Mouse (Mus musculus): ENCODE results near the gene Hba-x.

Gene Hba-x

DNA sequence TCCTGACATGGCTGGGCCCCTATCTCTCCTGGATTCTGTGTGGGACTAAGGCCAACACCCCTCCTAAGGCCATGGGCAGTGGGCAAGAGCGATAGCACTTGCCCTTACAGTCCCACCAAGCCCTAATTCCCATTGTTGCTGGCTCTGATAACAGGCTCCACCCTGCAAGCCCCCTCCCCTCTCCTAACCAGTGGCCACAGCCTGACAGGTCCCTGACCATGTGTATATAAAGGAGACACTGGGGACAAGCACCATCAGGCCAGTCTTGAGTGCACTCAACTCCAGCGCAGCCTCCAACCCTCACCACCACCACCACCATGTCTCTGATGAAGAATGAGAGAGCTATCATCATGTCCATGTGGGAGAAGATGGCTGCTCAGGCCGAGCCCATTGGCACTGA is at the start of gene Hba-x:
TSS of gene Hba-x (plus strand) at position 54 of the 400 bp plus-strand sequence.
- DNase-seq (ENCODE audit: low read depth, low spot score) = no peak

DNA sequence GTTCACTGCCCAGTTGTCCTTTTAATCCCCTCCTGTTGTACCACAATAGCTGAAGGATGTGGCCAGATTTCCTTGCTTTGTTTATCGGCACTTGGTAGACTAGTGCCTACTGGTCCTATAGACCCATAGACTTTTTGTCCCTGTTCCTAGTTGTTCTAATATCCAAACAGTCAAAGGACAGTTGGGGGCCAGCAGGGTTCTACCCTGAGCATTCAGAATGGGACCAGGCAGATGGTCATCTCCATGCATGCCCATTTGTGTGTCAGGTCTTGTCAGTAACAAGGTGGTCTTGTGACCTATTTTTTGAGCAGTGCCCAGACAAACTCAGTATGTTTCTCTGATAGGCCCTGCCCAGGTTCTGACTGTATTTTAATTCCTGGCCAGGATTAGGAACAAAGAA is 49.2 kb upstream of the Hba-x start:
- no peak for DNase-seq (ENCODE audit: low read depth, low spot score)

DNA sequence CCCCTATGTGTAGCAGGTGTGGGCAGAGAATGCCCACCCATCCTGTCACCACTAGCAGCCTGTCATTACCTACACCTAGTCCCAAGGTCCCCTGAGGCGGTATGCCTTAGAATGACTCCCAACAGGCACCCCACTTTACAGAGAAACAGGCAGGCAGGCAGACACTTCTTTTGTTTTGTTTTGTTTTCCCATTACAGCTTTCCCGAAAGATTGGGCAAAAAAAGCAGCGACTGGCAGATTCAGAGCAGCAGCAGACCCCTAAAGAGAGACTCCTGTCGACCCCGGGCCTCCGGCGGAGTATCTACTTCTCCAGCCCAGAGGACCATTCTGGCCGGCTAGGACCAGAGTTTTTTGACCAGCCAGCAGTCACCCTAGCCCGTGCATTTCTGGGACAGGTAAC is 48.6 kb upstream of the Hba-x start:
- no peak for DNase-seq (ENCODE audit: low read depth, low spot score)

DNA sequence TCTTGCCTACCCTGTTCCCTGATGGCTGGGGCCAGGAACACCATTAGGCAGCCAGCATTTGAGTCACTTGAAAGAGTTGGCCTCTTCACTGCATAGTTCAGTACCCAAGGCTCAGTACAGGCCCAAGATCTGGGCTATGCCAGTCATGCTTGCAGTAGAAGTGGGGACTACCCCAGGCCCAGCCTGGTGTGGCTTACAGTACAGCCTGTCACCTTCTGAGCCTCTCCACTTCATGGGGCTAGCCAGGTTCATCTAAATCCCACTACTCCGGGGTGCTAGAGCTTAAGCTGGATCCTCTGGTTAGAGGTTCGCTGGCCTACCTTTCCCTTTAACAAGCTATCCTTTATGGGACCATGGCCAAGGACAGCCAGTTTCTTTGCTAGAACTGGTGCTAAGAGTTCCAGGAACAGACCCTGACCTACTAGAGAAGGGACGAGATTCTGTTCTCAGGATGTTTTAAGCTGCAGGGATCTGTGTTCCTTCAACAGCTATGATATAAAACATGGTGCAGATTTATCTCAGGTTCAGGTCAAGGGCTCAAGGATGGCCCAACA is 47.8 kb upstream of the Hba-x start:
- no peak for DNase-seq (ENCODE audit: low read depth, low spot score)

DNA sequence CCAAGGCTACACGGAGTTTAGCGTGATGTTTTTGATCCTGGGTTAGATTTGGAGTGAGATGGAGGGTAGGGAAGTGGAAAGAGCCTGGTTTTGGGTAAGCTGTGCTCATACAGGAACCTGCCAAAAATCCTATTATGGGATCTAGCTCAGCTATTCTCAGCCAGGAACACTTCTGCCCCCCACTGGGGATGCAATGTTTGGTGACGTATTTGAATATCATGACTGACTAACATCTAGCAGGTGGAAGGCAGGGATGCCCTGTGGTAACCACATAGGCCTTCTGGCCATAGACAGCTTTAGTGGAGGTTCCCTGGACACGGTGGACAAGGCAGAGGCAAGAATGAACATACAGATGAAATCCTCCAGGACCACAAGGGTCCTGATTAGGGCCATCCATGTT is 46.0 kb upstream of the Hba-x start:
- no peak for DNase-seq (ENCODE audit: low read depth, low spot score)

DNA sequence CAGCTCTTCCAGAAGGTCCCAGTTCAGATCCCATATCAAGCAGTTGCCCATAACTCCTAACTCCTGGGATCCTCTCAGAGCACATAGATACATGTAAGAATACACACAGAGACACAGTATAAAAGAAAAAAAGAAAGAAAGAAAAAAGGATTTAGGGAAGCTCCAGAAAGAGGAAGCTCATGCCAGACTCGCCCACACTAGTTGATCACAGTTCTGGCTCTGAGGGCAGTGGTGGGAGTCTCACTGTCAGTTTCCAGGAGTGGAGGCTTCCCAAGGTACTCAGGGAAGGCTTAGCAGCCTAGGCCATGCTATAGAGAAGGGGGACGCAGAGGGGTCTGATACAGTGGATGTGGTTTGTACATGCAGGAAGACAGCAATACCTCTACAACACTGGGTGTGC is 45.1 kb upstream of the Hba-x start:
- DNase-seq (ENCODE audit: low read depth, low spot score) = no peak

DNA sequence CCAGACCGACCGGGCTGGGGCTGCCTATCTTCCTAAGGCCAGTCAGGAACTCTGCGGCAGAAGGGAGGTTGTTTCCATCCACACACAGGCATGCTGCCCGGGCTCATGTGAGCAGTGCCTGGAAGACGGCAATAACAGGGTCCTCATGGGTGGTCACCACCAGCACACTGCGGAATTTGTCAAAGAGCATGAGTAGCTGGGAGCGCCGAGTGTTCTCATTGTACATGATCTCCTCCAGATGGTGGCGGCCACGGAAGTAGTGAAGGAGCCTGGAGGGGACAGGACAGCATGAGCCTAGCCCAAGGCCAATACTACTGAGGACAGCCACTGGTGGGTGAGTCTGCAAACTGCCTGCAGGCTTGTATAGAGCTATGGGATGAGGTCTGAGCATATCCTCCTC is 43.4 kb upstream of the Hba-x start:
- DNase-seq (ENCODE audit: low read depth, low spot score) = no peak

DNA sequence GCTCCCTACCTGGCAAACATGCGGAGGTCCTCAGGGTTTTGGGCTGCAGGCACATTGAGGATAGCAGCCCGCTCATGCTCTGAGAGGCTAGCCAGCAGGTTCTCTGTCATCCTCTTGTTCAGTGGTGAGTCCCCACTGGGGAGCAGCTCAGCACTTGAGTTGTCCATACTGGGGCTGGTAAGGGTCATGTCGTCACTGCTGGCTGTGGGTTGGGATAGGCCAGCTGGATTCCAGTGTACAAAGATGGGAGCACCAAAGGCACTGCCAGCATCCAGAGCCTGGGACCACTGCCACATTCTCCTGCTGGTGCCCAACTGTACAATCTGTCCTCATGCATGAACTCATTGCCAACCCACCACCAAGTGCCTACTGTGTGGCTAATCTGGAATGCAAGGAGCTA is 42.3 kb upstream of the Hba-x start:
- no peak for DNase-seq (ENCODE audit: low read depth, low spot score)

DNA sequence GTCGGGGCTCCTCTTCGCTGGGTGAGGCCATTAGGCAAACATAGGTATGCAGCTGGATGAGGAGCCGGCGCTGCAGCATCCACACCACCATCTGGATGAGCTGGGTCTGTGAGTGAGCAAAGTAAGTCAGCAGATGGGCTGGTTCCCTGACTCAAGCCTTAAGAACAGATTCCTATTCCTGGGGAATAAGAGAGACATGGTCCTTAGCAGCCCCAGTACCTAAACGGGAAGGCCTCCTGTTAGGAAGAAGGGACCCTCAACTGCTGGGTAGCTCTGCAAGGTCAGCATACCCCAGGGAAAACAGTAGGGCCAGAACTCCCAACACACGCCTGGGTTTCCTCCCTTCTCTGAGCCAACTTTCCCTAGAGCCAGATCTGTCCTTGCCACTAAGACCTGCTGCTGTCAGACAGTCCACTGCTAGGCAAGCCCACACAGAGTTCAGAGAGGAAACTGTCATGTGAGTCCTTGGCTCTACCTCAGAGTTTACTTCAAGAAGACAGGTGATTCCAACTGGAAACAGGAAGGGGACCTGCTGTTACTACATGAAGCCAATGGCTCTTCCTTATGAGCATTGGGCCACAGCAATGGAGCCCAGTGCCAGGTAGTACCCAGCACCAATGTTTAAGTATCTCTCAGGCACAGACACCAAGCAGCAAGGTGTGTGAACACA is 41.2 kb upstream of the Hba-x start:
- DNase-seq (ENCODE audit: low read depth, low spot score) = no peak

DNA sequence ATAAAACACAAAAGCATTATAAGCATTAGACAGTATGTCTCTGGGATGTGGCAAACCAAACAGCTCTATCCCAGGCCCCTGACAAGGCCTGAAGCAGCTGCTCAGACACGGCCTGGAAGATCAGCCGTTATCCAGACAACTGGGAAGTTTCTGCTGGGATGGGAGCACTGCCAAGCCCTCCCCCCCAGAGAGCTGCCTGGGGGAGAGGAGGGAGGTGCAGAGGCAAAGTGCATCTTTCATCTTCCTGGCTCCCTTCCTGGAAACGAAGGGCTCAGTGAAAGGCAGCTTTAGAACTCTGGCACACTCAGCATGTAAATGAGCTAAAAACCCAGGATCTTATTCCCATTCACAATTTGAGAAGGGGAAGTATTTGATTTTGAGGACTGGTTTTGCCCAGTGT is 40.6 kb upstream of the Hba-x start:
- no peak for DNase-seq (ENCODE audit: low read depth, low spot score)

DNA sequence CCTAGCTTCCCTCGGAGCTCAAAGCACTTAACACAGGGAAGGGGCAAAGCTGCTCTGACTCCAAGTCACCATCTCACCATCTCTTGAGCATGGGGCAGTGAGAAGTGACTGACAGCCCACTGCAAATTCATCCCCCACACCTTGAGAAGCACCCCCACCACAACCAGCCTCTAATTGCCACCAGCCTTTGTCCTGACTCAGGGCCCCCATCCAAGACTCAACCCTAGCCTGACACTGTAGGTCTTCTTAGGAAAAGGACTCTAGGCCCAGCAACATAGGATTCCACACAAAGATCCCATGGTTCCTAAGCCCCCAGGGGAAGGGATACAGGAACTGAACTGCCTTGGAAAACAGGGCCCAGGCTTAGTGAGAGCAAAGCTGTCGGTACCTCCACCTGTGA is 40.1 kb upstream of the Hba-x start:
- DNase-seq (ENCODE audit: low read depth, low spot score) = no peak

DNA sequence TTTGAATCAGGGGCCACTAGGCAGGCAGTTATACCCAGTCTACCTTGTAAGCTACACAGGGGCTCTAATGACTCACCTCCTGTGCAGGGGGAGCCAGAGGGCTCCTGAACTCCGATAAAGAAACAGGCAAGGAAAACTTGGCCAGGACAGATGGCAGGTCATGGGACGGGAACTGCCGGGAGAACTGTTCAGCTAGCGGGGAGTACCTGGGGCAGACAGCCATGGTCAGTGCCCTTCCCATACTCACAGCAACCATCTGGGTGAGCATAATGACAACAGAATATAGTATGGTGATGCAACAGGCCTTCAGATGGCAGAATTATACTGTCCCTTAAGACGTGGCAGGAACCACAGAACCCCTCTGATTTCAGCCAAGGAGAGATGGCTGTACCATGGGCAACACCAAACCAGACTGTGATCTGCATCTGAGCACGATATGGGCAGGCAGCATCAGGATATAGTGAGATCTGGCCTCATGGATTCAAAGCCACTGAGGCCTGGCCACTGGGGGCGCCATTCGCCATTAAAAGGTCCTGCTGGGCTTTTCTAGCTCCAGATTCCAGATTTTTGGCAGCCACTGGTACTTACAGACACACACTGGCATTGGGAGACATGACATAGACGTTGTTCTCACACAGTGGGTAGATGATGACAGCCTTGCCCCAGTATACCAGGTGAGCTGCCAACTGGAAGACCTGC is 39.3 kb upstream of the Hba-x start:
- peak; percentile 63 for DNase-seq (ENCODE audit: low read depth, low spot score)

DNA sequence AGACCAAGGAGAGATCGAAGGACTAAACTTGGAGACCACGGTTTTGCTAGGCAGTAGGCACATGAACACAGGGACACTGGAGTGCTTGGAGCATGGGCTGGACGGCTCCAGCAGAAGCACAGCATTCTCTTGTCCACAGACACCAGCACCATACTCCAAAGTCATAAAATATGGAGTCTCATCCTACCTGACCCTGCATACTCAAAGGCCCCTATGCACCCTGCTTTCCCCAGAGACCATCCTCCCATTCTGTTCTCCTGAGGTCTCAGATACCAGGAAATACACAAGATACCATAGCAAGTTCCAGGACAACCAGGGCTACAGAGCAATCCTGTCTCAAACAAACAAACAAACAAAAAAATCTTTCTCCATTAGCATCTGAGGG is 38.8 kb upstream of the Hba-x start:
- DNase-seq (ENCODE audit: low read depth, low spot score) = no peak

DNA sequence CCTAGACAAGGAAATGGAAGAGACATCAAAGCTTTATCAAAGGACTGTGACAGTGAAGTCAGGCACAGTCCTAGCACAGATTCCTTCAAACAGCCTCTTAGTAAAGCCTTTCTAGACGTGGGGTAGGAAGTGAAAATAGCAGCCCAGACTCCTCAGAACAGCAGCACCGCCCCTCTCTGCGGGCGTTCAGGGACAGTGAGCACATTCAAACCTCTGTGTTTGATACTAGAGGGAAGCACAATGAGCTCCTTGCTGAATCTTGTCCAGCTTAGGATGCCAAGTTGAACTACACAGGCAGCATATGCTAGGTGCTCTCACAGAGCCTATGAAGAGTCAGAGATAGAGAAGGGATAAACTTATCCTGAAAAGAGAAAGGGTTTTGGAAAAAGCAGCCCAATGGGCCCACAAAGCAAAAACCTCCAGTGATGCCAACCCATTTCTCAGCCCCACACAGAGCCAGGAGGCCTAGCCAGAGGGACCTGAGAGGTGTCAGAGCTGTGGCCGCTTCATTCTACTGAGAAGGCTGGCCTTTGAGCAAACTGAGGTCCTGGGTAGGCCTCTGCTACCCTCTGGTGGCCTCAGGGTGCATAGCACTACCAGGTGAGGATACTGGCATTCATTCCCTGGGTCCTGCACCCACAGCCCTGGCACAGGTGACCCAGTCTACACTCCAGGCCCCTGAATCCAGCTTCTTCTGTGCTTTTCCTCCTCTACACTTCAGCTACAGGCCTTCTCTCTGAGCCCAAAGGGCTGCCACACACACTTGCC is 37.9 kb upstream of the Hba-x start:
- peak; percentile 64 for DNase-seq (ENCODE audit: low read depth, low spot score)

DNA sequence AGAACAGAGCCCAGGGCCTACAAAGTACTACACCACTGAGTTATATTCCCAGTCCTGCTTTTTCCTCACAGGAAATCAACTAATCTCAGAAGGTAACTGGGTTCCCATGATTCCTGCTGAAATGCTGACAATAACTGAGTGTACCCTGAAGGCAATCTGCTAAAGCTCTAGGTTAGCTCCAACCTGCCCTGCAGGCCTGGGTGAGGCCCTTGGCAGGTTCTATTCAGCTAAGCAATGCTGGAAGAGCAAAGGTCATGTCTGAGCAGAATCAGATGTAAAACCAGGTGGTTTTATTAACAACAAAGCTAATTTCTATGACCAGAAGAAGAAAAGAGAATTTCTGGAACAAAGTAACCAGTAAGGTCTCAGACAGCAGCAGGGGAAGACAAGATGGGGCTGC is 34.8 kb upstream of the Hba-x start:
- no peak for DNase-seq (ENCODE audit: low read depth, low spot score)

DNA sequence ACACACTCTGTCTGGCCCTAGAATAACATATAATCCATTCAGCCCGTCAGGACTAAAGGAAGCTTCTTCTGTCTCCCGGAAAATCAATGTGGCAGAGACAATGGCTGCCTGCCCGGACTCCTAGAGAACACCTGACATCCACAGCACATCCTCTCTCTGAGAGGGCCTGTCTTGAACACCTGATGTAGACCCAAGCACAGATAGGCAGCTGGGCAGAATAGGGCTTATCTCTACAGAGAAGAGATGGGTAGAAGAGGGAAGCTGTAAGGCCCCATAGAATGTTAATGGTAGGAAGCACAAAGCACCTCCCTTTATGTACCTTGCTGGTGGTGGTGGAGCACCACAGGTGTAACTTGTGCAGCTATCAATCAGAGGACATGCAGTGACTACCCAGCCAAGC is 34.0 kb upstream of the Hba-x start:
- DNase-seq (ENCODE audit: low read depth, low spot score) = no peak

DNA sequence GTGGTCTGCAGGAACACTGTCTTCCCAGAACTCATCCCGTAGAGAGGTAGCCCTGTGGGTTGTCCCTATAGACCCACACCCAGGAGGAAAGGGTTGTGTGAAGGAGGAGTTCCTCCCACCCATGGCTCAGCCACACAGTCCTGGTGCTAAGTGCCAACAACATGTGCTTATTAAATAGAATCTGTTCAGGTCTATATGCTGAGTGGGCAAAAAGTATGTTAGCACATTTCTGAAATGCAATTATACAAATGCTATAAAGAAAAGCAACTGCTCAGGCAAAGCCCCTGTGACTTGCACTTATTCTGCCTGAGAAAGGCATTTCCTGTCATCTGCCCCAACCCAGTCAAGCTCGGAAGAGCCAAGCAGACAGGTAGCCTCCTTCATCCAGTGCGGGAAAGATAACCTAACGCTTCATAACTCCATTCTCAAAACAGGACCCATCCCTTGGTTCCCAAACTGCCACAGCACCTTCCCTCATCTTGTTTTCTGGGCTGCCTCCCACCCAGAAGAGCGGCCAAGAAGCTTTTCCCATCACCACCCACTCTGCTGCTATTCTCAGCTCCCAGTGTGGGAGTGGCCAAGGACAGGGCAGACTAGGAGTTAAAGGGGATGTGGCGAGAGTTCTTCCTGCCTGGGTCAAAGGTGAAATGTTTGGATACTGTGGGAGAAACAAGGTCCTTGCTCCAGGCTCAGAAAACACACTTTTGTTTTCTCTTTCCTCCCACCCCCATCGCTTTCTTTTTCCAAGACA is 32.8 kb upstream of the Hba-x start:
- DNase-seq (ENCODE audit: low read depth, low spot score) = peak; percentile 42

DNA sequence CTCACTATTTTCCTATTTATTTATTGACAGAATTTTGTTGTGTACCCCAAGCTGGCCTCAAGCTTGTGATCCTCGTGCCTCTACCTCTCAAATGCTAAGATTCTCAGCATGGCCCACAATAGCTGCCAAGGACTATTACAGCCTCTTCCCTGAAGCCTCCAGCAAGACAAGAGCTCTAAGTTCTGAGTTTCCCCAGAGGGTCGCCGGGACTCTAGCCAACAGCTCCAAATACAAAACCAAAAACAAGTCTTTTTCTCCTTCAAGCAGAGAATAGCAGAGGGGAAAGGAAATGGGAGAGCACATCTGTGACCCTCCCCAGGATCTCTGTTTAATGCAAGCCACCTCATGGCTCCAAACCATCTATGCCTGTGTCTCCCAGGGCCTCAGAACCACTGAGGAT is 32.1 kb upstream of the Hba-x start:
- DNase-seq (ENCODE audit: low read depth, low spot score) = no peak

DNA sequence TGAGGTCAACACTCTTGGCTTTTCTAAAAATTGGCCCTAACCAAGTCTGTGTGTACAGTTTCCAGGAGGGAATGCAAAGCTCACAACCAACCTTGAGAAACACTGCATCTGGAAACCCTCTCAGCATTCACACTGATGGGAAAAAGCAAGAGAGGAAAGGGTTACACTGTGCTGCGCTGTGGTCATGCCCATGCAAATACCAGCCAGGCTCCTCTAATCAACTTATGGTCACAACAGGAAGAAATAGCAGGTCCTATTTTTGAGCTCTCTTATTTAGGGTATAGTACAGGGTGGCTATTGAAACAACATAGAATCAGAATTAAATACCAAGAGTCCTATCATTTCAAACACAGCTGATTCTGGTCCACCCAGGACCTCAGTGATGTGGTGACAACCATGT is 31.6 kb upstream of the Hba-x start:
- DNase-seq (ENCODE audit: low read depth, low spot score) = no peak

DNA sequence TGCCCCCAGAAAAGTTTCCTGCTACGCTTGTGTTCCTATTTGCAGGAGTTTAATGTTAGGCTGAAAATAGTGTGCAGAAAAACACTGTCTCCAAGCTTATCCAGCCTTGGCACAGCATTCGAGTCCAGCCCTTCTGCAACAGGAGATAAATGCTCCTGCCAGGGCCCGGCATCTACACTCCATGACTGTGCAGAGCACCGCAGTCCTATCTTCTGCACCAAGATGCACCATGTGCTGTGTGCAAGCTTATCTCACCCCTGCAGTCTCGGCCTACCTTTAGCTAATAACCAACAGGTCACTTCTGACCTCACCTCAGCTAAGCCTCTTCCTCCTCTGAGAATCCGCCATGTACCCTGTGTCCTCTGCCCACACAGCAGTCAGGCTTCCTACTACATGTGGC is 30.6 kb upstream of the Hba-x start:
- DNase-seq (ENCODE audit: low read depth, low spot score) = no peak

DNA sequence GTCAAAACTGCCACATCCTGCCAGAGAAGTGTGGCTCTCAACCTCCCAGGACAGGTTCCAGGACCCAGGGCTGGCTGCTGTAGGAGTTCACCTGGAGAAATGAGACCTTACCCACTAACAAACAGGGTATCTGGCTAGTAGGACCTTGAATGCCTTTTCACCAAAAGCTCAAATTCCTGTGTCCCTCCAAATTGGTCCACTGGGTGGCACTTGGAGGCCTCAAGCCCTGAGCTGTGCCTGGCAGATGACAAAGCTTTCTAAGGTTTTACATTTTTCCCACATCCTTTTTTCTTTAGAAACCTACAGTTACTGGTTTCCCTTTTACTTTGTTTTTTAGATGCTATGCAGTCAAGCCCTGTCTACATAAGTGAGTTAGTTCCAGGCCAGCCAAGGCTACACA is 29.1 kb upstream of the Hba-x start:
- no peak for DNase-seq (ENCODE audit: low read depth, low spot score)

DNA sequence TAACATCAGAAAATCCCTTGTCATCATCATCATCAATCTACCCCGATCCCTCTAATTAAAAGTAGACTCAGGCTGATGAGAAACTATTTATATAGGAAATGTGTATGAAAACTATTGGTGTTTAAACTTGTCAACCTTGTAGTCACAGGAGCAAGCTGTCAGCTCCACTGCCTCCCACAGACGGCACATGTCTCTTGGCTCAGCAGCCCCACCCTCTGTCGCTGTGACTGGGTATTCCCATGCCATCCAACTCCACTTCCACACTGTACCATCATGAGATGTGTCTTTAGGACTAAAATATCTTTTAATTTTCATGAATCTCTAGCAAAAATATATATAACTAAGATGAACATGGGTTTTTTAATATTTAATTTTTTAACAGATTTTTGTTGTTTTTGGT is 27.9 kb upstream of the Hba-x start:
- DNase-seq (ENCODE audit: low read depth, low spot score) = no peak

Measured in R1 (cell line).